Mouse (Mus musculus) megakaryocyte, embryonic 14.5 days (primary cell): ENCODE results near the gene Skida1. TPM values are rescaled to one million over a fixed set of nuclear protein-coding genes. Genes with fewer than 3 reads are reported as not detected.

Source experiments
- H3K27me3 ChIP-seq: replicated peaks from 2 replicates; pipeline ENCODE3; 2012; ENCODE audit warnings: inconsistent platforms
- H3K36me3 ChIP-seq: replicated peaks from 2 replicates; pipeline ENCODE3; 2012; ENCODE audit warnings: low read length, inconsistent platforms, mixed read lengths
- H3K4me1 ChIP-seq: 2 replicates; pipeline ENCODE4 v1.6.1; 2012; ENCODE audit warnings: inconsistent platforms
- H3K4me3 ChIP-seq: replicated peaks from 2 replicates; pipeline ENCODE3; 2012; ENCODE audit warnings: moderate library complexity, mild to moderate bottlenecking, inconsistent platforms
- H3K9me3 ChIP-seq: 2 replicates; pipeline ENCODE4 v1.6.1; 2012; ENCODE audit warnings: inconsistent platforms
- FLI1 ChIP-seq: IDR thresholded peaks from 2 replicates; pipeline ENCODE4 v1.6.1; 2012; ENCODE audit warnings: low read length, inconsistent platforms, mixed read lengths
- GATA1 ChIP-seq: IDR thresholded peaks from 3 replicates; pipeline ENCODE4 v1.6.1; 2012; ENCODE audit warnings: mixed read lengths, low read length, inconsistent platforms, borderline replicate concordance
- polyA plus RNA-seq: library from polyadenylated mRNA; stranded (reverse); fragments of >175 nt; gene quantifications from 2 replicates; pipeline ENCODE4 v1.2.3, GENCODE M21; 2012; ENCODE audit warnings: low replicate concordance; ENCODE audit not compliant: insufficient read depth

Gene Skida1
- polyA plus RNA-seq, 1 experiment, result 0.04 TPM

GRCm38 (mm10) chr2:17996858-17997257, 52.0 kb downstream of the Skida1 start, which contains the start of gene H2al2a:
Gene H2al2a, minus strand, starts transcription at chr2:17996958.
- H3K27me3 ChIP-seq, result peaks cover 2% of the 10 kb centered on the region
- no peaks in the 10 kb centered on the region for H3K36me3 ChIP-seq
- H3K4me3 ChIP-seq, result no peak within 1 kb of the TSS
- peaks cover under 1% of the 10 kb centered on the region; the same call in 1 of the 2 replicates for H3K4me1 ChIP-seq
- H3K9me3 ChIP-seq, result peaks cover 9% of the 10 kb centered on the region; the same call in 1 of the 2 replicates
- TF ChIP-seq FLI1, result no peak
- no peak for TF ChIP-seq GATA1

Other genes with a start within 250 kb of the Skida1 start
- not detected in 2 replicates for gene H2al2a, start 52.1 kb downstream of the Skida1 start, polyA plus RNA-seq
- gene A930004D18Rik, start 11.3 kb downstream of the Skida1 start, polyA plus RNA-seq, result 0.12 and 1.7 TPM in 2 replicates
- 5.1 and 28.3 TPM in 2 replicates for gene Mllt10, start 6.2 kb upstream of the Skida1 start, polyA plus RNA-seq